Mouse (Mus musculus) cerebellum, adult 9-11 months (tissue): ENCODE results near the gene Bad.
"Not testable (repeated sequence)": the region's sequence is repeated elsewhere in the genome, so short reads cannot be mapped to it uniquely, and the experiment has no call there.

Experiments used
- DNase-seq: peaks from one replicate; pipeline ENCODE4 v3.0.0; 2022

Gene Bad

DNA sequence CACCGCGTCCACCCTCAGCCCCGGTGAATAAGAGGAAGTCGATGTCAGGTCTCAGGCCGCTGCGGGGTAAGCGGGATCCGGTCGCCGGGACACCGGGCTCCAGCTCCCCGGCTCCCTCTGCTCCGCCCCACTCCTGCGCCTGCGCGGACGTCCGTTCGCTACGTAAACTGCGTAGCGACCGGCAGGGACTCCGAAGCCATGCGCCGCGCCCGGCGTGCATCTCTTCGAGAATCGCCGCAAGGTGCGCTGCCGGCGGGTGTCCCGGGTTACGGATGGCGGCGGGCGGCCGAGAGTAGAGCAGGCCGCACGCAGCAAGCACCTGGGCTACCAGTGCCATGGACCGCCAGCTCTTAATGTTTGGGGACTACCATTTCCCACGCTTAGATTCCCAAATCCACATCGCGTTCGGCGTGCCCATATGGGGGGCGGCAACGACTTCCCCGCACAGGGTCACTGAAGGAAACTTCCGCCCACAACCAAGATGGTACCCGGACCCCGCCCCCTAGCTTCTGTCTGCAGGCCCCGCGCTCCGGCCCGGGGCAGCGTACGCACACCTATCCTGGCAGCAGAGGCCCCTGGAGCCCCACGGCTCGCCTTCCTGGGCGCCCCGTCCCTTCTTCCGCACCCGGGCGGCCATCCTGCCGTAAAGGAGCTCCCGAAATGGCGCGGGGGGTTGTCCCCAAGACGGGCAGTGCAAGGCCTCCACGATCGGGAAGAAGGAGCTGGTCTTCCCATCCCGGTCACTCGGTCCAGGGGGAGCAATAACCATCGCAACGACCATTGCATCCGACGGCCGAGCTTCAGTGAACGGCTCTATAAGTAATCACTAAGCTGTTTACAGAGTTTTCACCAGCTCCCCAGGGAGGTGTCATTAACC lies at the start of gene Bad:
Gene Bad (plus strand): TSS at position 490 of the 877 bp plus-strand sequence.
- DNase-seq: peak; percentile 93

DNA sequence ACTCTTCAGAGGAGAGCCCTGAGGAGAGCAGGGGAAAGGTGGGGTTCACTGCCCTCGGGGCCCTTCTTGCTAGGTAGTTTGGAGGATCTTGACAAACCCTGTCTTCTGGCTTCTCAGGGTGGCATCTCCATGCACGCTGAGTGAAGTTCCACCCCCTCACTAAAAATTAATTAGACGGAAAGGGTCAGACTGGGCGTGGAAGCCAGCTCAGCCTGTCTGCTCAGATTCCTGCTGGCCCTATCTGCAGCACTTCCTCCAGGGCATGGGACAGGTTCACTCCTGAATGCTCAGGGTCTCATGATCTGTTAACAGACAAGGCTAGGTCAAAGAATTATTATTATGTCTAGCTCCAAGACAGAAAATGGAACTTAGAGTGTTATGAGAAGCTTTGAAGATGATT lies 49.1 kb upstream of the Bad start:
- no peak for DNase-seq

DNA sequence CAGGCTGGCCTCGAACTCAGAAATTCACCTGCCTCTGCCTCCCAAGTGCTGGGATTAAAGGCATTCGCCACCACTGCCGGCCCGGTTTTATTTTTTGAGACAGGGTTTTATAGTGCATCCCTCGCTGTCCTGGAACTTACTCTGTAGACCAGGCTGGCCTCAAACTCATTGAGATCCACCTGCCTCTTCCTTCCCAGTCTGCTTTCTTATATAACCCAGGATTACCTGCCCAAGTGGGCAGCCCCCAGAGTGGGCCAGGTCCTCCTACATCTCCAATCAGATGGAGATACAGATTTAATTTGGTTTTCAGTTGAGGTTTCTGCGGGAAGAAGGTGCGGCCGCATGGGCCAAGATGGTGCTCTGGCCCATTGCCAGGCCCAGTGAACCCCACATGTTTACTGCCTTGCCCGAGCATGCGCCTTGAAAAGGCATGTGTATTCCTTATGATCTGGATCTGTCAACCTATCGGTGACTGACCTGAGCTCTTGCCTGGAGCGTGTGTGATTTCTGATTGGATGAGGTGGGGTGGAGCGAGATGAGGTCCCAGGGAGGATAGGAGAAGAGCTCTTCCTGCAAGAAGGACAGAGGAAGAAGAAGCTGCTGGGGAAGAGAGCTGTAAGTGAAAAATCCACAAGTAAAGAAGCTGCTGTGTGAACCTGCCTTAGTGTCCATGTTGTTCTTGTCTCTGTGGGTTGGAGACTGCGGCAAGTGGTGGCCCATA lies 47.8 kb upstream of the Bad start:
- DNase-seq: no peak

DNA sequence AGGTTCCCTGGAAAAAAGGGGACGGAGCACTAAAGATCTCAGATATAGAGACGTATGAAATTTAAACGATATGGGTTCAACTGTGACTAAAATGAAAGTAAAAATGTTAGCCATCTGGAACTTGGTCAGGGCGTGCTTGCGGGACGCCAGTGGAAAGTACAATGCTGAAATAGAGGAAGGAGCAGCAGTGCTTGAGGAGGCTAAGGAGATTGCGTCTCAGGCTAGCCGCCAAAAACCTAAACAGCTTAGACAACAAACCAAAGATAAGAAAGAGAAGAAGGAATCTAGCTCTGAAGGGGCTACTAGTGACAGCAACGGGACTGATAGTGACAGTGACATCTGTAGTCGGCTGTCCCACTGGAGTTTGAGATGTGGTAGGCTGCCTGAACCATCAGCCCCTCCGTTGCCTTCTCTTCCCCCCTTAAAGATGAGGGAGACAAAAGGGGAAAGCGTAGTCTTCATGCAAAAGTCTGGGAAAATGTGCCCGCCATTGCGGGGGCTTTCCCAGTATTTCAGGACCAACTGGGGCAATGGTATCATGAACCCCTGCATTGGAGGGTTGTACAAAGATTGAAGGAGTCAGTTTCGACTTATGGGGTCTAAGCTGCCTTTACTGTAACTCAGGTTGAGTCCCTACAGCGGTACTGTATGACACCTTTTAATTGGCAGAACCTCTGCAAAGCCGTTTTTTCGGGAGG lies 45.9 kb upstream of the Bad start:
- DNase-seq: not testable (repeated sequence)

DNA sequence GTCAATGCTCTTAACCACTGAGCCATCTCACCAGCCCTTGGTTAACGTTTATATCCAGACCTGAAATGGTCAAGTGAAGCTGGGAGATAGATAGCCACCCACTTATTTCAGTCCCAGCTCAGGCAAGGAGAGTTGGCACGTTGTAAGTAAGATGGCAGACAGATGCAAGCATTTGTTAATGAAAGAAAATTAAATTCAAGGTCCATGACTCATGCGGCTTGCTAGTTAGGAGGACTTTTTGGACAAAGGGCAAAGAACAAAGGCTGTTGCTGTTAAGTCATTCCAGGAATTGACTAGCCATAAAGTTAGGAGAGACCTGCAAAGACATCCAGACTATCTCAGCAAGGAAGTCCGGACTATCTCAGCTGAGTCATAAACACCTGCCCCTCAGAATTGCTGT lies 42.0 kb upstream of the Bad start:
- DNase-seq: no peak

DNA sequence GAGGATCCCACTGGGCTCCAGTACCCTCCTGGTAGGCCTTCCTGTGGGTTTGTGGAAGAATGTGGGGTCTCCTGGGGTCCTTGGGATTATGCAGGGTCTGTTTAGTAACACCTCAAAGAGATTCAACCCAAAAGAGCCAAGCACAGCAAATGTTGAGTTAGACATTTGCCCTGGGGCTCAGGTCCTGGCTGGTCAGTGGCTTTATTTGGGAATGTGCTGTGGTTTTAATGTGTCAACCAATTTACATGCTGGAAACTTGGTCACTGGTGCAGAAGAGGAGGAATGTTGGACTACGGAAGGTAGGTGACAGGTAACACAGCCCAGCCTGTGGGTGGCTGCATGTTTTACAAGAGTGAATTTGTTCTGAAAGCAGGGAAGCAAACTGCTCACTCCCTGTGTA lies 38.6 kb upstream of the Bad start:
- no peak for DNase-seq

DNA sequence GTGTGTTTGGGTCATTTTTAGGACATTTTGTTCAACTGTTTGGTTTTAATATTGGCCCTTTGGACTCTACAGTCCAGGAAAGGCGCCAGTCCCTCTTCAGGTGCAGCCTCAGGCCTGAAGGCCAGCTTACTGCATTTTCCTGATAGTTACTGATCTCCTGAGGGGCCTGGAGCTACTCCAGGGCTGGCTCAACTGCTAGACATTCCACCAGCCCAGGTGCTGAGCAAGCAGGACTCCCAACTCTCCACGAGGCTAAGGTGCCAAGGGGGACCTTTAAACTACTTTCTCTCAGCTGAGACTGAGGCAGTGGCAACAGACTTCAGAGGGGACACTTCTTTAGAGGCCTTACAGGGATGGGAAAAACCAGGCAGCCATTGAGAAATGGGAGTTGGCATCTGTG lies 36.8 kb upstream of the Bad start:
- DNase-seq: no peak

DNA sequence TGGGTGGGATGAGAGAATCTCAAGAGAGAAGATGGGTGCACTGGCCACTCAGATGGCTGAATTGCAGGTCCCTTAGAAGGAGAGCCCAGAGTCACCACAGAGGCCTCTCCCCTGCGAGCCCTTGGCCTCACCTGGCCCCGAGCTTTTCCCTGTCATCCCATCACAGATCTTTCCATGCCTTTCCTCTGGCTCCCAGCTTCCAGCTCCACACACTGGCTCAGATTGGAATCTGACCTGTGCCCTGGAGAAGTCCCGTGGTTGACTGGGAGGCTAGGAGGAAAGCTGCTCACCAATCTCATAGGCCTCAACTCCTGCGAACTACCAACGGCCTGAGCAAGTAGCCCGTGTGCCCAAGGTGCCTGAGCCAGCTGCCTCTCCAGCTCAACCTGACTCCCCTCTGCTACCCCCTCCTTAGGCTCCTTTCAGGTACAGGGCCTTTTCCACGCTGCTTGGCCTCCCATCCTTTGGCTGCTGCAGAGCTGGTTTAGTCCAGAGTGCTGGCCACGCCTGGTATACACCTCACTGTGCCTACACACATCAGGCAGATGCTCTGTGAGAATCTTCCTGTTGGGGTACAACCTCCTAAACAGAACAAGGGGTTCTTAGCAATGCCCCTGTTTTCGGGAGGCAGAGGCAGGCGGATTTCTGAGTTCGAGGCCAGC lies 36.0 kb upstream of the Bad start:
- DNase-seq: no peak

DNA sequence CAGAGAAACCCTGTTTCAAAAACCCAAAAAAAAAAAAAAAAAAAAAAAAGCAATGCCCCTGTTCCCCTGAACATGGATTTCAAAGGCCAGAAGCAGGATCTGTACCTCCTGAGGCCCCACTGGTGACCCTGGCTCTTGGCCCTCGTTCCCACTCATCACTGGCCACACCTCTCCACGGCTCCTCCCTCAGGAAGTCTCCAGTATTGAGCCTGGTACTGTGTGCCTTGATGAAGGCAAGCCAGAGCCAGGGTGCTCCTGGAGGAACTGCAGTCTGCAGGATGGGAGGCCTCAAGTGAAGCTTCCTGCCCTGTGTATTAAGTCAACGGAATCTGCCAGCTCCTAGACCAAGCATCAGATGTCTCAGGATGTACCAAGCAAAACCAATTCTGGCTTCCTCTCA lies 35.5 kb upstream of the Bad start:
- DNase-seq: no peak

DNA sequence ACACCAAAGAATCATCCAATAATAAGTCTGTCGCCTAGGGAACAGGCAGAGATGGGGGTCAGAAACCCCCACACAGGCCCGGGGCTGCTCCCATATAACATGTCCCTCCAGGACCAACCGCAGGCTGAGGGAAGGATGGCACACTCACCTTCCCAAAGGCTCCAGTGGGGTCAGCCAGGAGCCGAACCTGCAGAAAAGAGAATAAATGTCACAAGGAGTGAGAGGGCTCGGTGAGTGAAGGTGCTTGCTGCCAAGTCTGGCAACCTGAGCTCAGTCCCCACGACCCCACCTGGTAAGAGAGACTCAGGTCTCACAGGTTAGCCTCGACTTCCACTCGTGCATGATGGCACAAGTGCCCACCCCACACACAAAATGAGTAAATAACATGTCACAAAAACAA lies 34.6 kb upstream of the Bad start:
- no peak for DNase-seq

DNA sequence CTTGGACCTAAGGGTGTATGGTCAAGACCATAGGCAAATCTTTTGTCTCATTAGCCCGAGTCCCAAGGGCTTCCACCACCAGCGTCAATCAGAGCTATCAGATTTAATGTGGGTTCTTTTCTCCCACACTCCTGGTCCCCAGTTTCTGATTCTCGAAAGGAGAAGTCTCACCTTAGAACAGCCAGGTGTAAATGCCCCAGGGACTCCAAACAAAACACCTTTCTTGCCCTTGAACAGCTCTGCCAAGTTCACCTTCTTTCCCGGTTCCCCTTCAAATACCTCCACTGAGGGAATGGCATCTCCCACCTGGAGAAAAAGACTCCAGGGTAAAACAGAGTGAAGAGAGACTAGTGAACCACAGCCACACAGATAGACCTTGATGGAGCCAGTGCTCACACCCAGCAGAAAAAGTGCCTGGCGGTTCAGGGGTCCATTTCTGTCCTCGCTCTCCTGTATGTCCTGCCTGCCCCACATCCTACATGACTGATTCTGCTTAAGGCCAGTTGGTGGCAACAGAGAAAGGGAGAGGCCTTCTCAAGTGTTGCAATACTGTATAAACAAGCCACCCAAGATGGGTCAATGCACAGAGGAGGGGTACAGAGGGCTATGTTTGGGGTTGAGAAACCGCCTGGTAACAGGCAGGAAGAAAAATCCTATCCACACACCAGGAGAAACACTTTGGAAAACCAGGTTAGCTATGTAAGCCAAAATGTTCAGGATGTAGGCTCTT lies 33.7 kb upstream of the Bad start:
- no peak for DNase-seq

DNA sequence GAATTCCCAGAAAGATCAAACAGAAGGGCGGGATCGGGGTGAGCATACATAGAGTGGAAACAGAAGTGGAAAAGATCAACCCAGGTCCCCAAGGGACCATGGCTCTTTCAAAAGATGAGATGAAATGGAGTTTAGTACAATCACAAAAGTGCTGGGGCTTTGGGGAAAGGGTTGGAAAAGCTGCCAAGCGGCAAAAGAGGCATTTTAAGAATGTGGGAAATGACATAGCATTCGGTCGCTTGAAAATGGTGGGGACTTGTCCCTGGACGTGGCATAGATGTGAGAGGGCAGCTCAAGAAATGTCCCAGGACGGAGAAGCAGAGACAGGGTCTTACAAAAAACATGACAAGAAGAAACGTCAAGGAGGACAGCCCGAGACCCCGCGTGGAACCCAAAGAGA lies 32.6 kb upstream of the Bad start:
- no peak for DNase-seq

DNA sequence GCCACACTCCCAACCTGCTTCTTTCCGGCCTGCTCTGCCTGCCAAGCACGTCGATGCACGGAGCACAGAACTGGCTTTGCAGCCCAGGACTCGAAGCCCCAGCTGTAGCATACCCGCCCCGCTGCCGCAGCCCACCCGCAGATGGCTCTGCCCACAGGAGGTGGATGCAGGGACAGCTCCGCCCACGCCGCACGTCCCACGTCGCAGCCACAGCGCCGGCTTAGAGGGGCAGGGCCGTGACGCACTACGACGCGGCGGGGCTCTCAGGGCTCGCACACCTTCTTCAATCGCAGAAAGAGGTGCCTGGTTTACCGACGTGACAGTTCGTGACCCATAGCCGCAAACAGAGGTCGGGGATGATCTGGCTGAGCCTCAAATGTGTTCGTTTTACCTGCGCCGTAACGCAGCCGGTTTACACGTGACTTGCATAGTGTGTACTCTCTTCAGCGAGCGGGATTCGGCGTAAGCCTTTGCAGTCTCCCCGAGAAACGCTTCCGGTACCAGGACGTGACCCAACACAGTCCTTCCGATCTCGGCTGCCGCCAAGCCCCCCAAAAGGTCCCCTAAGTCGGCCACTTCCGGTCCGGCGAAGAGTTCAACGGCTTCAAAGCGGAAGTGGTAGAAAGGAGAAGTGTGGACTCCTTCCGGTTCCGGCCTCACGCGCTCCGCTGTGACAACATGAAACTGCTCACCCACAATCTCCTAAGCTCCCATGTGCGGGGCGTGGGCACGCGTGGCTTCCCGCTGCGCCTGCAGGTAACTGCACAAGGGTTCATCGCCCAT lies 32.0 kb upstream of the Bad start, which contains the start of the genes Trmt112 and Prdx5:
Gene Trmt112 (plus strand): TSS at position 192 of the 783 bp plus-strand sequence.
Gene Prdx5 (minus strand): TSS at position 600 of the 783 bp plus-strand sequence.
- DNase-seq: peak; percentile 94

DNA sequence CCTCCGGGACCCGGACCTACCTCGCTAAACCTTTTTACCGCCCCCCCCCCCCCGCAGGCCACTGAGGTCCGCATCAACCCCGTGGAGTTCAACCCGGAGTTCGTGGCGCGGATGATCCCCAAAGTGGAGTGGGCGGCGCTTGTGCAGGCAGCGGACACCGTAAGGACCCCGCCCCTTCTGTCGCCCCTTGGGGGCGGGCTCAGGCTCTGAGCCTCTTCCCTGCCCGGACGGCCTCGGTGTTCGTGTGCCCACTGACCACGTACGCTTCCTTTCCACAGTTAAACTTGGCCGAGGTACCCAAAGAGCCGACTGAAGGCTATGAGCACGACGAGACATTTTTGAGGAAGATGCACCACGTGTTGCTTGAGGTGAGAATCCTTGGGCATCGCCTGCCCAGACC lies 31.4 kb upstream of the Bad start:
- peak; percentile 80 for DNase-seq

DNA sequence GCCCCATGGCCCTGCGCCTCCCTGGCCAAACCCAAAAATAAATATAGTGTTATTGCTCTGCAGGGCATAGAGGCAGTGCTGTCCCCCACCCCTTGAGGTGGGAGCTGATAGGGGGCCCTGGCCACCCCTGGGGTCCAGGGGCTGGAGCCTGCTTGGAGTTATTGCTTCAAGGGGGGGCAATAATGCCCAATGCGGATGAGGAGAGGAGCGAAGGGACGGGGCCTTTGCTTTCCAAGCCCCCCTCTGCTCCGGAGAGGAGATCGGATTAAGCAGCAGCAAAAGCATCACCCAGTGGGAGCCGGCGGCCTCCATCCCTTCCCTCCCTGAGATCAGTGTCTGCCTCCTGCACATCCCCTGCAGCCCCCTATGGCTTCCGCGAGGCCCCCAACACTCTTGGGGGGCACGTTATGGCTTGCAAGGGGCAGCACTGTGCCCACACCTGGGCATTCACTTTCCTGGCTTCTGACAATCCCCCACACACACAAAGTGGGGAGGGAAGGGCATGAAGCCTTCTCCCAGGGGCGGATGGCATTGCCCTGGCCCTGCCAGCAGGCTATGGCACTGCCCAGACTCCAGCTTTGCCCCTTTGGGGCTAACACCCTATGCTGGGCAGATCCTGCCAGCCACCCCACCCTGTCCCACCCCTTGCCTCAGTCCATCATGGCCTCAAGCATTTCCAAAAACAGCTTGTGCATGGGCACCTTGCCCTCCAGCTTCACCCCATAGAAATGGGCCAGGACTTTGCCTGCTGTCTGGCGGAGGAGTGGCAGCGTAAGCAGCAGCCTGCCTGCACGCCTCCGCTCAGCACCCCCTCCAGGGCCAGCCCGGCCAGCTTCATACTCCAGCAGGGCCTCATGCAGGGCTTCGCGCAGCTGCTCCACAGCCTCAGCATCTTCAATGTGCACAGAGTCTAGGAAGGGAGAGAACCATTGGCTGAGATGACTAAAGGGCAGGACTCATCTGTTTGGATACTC lies 30.3 kb upstream of the Bad start:
- DNase-seq: peak; percentile 66

DNA sequence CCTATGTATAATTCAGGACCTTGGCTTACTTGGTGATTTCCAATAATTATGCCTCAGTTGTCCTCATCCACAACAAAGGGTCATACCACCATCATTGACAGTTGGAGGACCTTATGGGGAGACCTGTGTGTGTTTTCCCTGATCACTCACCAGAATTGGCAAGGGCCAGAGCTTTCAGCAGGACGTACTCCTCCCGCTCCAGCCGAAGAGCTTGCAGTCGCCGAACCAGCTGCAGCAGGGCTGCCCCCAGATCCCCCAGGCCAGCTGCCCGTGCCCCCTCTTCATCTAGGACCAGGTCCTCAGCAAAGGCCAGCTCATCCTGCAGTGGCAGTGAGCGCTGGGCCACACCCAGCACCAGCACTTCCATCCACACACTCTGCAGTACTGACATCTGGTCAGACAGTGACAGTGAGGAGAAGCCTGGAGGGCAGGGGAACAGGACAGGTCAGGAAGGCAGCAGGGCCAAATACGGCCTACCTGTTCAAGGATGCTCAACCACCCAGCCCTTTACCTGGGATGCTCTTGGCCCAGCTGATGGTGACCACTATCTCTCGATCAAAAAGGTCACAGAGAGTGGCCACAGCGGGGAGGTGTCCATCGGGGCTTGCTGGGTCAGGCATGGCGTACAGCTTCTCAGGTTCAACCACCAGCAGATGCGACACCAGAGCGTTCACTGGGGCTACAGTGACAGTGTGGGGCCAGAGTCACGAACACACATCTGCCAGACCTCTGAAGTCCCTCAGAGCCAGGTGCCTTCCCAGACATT lies 29.3 kb upstream of the Bad start:
- DNase-seq: peak; percentile 48

DNA sequence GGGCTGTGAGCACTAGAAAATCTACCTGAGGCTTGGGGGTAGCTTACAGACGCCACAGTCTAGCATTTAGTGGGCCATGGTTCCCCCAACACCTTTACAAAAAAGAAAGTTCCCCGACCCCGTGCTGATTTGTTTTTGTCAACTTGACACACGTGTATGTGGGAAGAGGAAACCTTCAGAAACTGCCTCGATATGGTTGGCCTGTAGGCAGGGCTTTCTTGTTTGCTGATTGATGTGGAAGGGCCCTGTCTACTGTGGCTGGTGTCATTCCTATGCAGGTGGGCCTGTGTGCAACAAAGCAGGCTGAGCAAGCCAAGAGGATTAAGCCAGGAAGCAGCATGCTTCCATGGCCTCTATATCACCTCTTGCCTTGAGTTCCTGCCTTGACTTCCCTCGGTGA lies 28.6 kb upstream of the Bad start:
- DNase-seq: no peak

DNA sequence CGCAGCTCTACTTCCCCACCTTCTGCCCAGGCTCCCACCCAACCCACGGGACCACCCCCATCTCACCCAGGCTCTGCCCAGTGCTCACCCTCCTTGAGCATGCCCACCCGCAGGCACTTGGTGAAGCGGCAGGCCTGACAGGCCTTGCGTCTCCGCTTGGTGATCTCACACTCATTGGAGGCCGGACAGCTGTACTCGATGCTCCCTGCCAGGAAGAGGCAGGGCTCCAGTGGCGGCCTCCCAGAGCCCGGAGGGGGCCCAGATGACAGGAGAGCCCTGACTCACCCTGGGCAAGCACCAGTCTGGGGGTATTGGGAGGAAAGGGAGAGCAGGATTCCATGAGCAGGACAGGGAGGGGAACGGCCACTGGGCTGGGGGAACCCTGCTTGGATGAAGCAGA lies 27.7 kb upstream of the Bad start:
- DNase-seq: peak; percentile 46

DNA sequence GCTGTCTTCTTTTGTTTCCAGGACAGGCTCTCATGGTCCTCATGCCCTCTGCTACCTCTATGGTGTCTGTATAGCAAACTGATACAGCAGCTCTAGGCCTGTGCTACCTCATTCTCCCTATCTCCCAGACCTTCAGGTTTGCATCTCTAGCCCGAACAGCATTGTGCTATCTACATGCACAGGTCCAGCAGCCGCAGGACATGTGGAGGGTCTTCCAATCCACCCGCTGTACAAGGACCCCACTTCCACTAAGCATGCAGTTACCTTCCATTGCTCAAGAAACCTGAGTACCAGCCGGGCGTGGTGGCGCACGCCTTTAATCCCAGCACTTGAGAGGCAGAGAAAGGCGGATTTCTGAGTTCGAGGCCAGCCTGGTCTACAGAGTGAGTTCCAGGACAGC lies 27.1 kb upstream of the Bad start:
- DNase-seq: no peak
